Mouse (Mus musculus): ENCODE results near the gene Prdm12. TPM values are rescaled to one million over a fixed set of nuclear protein-coding genes. Genes with fewer than 3 reads are reported as not detected.

The Prdm12 gene
- polyA plus RNA-seq (2015; fragmentation: Nextera tagmentation; extraction: Ambion mirVana) = 0.24 and 2.9 TPM in 2 replicates

DNA sequence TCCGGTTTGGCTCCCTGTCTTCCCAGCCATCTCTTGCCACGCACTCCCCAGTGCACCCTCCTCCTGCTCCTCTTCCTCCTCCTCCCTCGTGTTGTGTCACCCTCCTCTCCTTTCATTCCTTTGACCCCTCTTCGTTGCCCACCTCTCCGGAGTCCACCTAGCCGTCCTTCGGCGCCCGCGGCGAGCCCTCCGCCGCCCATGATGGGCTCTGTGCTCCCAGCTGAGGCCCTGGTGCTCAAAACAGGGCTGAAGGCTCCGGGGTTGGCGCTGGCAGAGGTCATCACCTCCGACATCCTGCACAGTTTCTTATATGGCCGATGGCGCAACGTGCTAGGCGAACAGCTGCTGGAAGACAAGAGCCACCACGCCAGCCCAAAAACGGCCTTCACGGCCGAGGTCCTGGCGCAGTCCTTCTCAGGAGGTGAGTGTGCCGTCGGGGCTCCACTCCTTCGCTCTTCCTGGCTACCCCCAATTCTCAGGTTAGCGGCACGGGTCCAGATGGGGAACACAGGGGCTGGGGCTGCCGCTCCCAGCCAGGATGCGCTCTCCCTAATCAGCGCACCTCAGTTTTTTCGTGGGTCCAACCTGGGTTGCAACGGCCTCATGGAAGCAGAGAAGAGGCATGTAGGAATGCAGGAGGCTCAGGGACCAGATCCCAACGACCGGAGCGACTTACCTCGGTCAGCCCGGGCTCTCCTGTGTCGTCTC, at the start of gene Prdm12:
Prdm12 (plus strand) TSS at position 137 of the 708 bp plus-strand sequence.

DNA sequence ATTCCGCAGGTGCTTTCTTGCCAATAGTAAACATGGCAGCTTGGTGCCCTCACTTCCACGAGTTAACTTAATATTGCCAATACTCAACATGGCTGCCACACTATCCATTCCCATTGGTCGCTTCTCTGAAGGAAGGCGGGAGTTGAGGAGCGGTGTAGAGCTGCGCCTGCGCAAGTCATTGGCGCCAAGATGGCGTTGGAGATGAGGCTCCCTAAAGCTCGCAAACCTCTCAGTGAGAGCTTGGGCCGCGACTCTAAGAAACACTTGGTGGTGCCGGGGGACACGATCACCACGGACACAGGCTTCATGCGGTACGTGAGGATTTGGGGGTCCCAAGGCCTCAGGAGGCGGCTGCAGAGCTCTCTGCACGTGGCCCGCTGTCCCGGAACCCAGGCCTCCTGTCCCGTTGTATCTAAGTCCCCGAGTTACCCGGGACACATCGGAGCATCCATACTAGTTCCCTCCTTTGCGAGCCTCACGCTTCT, 30.8 kb downstream of the Prdm12 start, which contains the start of gene Exosc2:
Exosc2 (plus strand) TSS at position 165 of the 485 bp plus-strand sequence.

DNA sequence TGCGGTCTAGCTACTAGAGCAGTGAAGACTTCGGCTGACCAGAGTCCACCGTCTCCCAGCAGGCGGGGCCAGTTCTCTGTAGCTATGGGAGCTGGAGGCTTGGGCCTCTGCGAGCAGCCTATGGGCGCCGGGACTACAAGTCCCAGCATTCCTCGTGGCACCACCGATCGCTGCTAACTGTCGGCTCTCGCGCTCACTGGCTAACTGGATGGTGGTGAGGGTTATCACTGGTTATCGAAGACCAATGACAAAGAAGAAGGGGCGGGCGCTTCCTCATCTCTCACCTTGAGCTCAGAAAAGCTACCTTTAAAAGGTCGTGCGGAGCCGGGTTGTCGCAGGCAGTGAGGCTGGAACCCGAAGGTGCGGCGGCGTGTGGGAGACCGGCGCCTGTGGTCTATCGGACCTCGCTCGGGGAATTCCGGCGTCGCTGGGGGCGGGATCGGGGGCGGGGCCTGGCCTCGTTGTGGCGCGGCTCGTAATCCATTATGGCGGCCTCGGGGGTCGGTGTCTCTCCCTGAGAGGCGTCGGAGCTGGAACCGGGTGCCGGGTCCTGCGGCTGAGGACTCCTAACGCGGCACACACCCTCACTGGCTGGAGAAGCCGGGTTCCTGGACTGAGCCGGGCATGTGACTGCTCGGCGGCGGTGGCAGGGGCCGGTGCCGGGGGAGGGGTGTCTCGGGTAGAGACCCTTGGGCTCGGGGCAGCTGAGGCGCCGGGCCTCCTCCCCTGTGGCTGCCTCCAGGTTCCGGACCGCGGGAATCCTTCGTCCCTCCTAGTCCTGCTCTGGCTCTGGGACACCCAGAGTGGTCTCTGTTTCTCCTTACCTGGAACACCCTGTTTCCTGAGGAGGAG, 48.5 kb downstream of the Prdm12 start, which contains the start of gene Abl1:
Abl1 (plus strand) TSS at position 303 of the 852 bp plus-strand sequence.

Small RNA genes within 50 kb of the gene (microRNA-seq; reads per million reads assigned to microRNA genes)
- gene Mir6998 = 1.5 reads per million

Other genes with a start within 250 kb of the Prdm12 start
- 20.2 and 21.4 TPM in 2 replicates for gene Ass1, start 169.8 kb upstream of the Prdm12 start, polyA plus RNA-seq (2015; fragmentation: Nextera tagmentation; extraction: Ambion mirVana)
- 42.9 and 46.7 TPM in 2 replicates for gene Fubp3, start 67.4 kb upstream of the Prdm12 start, polyA plus RNA-seq (2015; fragmentation: Nextera tagmentation; extraction: Ambion mirVana)
- gene Exosc2, start 30.7 kb downstream of the Prdm12 start, polyA plus RNA-seq (2015; fragmentation: Nextera tagmentation; extraction: Ambion mirVana) = 29.2 and 34.8 TPM in 2 replicates
- gene Abl1, start 48.3 kb downstream of the Prdm12 start, polyA plus RNA-seq (2015; fragmentation: Nextera tagmentation; extraction: Ambion mirVana) = 10.2 and 11.0 TPM in 2 replicates
- gene Qrfp, start 170.5 kb downstream of the Prdm12 start, polyA plus RNA-seq (2015; fragmentation: Nextera tagmentation; extraction: Ambion mirVana) = 0.10 TPM in 2 replicates
- gene Fibcd1, start 206.0 kb downstream of the Prdm12 start, polyA plus RNA-seq (2015; fragmentation: Nextera tagmentation; extraction: Ambion mirVana) = 5.5 and 5.7 TPM in 2 replicates
- 2.0 and 2.5 TPM in 2 replicates for gene Lamc3, start 247.3 kb downstream of the Prdm12 start, polyA plus RNA-seq (2015; fragmentation: Nextera tagmentation; extraction: Ambion mirVana)

All from neural tube, postnatal 0 days (tissue).